Mouse (Mus musculus): ENCODE data around the gene Anpep.

Anpep gene

DNA sequence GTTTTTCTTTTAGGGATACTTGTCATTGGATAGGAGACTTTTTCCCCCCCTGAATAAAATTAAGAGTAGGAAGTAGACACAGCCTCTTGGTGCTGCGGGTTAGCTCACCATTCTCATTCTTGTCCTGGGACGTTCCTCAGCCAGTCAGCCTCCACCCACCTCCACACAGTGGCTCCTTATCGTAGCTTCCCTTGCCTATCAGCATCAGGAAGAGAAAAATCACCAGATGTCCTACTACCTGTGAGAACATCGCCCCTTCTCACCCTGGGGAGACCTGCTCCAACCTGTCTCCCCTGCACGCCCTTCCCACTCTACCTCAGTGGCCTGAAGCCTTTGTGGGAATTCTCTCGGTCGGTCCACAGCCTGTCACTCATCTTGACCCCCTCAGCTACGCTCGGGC, at the start of gene Anpep:
Anpep (minus strand) TSS at position 249 of the 400 bp plus-strand sequence.
- in situ Hi-C loops (cut with MboI, MseI): no loop called here

DNA sequence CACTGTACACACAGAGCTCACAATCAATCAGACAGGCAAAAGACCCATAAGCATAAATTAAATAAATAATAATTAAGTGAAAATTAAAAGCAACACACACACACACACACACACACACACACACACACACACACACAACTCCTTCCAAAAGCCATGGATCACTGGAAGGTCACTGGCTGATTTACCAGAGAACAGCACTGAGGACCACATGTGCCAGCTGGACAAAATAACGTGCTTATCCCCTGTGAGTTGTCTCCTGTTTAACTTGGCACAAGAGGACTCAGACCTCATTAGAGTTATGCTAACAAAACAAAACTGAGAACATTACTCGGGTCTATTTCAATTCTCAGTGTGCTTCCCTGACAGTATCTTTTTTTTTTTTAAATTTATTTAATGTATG, 46.5 kb upstream of the Anpep start:
- in situ Hi-C loops (cut with MboI, MseI): no loop called here

DNA sequence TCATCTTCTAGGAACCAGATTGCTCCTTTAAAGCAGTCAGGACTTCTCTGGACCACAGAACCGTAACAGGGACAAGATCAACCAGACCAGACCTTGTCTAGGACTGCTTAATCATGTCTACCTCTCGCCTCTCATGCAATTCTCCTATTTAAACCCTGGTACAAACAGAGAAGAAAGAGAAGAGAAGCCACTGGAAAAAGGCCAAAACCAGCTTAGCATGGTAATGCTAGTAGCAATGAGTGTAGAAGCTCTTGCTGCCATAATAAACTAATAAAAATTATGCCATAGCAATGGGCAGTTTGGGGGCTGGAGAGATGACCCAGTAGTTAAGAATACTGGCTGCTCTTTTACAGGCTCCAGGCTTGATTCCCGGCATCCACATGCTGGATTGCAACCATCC, 46.1 kb upstream of the Anpep start:
- in situ Hi-C loops (cut with MboI, MseI): no loop called here

DNA sequence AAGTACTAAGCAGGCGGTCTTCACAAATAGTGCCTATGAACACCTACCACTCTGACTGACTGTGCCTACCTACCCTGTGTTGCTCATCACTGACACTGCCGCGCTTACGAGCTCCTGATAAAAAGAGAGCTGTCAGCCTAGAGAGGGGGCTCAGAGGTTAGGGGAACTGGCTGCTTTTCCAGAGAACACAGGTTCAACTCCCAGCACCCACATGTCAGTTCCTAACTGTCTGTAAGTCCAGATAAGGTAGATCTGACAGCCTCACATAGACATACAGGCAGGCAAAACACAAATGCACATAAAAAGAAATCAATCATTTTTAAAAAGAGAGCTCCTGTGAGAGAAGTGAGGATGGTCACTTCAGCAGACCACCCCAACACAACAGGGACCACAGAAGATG, 44.3 kb upstream of the Anpep start:
- in situ Hi-C loops (cut with MboI, MseI): no loop called here

DNA sequence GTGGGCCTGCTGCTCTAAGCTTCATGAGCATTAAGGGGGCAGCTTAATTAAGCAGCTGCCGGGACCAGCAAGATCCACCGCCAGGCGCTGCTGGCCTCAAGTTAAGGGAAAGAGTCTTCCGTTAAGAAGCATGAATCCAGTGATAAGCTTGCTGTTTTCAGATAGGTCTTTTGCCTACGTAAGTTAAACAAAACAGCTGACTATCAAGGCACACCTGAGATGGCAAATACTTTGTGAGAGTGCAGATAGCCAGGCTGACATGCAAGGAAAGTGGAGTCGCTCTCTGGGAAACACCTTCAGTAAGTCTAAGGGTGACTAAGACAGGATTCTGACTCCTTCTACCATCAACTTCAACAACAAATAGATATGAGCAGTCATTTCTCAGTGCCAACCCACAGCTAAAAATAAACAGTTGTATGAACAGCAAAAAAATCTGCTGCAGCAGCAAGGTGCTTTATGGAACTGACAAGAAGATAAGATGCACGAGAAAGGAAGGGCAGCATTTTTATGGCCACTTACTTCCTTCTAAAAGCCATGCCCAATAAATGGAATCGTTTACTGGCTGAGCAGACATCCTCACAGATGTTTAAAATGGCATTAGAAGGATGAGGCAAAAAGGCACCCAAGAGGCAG, 42.4 kb upstream of the Anpep start:
- in situ Hi-C loops (cut with MboI, MseI): no loop called here

DNA sequence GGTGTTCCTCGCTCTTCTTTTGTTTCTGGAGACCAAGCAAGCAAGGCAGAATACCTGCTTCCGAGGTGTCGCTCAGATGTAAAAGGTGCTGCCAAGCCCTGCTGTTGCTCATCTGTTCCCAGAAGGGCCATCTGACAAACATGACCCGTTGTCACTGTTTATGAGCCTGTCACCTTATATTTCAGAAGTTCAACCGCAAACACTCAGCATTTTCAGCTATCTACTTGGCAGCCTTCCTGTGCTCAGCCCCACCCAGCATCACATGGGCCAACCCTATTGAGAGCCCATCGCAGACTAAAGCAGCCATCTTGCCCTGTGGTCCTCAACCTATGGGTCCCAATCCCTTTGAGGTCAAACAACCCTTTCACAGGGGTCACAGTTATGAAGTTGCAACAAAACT, 39.9 kb upstream of the Anpep start:
- in situ Hi-C loops (cut with MboI, MseI): no loop called here

DNA sequence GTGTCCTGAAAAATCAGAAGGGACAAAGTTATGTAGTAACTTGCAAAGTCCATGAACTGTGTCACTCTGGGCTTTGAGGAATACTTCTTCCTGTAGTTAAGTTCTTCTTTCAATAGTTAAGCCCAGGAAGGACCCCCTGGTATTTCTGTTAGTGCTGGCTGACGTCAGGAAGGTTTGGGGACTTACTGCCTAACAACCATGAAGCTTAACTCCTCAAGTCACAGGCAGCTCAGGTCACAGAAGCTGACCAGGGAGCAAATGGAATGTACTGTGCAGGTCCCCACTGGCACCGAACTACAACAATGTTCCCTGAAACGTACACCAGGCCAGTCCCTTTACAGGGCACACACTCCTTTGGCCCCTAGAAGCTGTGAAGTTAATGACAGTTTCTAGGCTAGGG, 34.4 kb upstream of the Anpep start:
- in situ Hi-C loops (cut with MboI, MseI): no loop called here

DNA sequence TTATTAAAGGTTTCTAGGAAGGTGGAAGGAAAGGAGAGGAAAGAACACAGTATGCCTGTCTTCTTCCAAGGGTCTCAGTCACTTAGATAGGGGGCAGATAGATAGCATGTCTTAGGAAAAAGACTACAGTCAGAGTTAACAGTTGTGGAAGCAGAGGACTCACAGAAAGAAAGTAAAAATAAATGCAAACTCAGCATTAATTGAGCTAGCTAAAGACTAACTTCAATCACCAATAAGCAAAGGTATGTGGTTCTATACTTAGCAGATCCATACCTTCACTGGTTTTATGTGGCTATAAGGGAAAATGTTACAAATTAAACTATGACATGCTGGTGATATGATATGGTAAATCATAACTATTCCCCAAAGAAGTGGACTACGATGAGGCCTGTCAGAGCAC, 33.9 kb upstream of the Anpep start:
- in situ Hi-C loops (cut with MboI, MseI): no loop called here

DNA sequence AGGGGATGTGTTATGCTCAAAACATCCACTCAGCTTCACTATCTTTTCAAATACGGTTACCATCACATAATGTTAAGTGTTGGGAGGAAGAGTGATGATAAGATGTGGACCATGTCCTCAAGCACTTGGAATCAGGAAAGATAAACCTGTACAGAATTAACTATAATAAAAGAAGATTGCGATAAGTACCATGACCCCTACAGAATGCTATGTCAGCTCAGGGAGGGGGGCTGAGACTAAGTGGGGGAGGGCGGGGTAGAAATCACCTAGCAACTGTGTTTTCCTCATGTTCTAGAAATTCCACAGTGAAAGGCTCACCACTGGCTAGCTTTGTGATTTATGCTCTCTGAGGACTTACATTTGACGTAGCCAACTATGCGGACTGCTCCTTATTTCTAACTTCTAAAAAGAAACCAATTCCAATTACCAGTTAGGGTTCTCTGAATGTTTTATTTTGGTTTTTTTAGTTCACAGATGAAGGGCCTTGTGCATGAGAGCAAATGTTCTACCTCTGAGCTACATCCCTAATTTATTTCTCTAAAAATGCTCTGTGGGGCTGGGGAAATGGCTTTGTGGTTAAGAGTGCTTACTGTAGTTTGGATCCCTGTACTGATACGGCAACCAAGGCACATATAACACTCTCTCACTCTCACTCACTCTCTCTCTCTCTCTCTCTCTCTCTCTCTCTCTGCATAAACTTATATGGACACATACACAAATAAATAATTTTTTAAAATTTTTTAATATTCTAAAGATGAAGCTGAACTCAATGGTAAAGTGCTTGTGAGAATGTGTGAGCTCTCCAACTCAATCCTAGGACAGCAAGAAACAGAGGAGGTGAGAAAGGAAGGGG, 31.9 kb upstream of the Anpep start:
- in situ Hi-C loops (cut with MboI, MseI): no loop called here

DNA sequence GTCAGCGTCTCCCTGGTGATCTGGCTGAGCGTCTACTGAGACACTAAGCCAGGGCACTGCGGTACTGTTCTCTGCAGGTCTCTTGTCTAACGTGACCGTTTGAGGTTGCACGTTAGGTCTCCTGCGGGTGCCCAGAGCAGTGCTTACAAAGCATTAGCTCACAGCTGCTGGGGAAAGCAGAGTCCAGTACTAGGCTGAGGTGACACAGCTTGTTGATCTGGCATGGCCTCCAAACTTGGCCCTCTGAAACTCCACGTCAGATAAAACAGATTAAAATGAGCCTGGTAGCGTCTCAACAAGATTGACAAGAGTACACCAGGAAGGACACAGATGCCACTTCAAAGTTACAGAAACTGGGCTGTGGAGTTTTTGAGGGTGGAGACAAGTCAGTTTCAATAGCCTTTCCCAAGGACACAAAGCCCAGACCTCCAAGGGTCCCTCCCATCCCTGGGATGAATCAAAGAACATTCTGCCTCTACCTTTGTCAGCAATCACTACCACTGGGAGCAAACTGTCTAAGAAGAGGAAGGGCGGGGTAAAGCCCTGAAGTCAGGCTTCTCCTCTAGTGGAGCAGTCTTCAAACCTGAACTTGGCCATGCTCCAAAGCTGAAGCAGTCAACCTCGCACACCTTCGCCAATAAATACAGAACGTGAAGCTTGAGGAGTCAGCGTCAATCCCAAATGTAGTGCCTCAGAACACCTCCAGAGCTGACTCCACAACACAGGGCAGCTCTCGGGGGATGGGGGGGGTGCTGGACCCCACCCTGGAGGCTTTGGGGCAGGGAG, 29.8 kb upstream of the Anpep start:
- in situ Hi-C loops (cut with MboI, MseI): no loop called here

DNA sequence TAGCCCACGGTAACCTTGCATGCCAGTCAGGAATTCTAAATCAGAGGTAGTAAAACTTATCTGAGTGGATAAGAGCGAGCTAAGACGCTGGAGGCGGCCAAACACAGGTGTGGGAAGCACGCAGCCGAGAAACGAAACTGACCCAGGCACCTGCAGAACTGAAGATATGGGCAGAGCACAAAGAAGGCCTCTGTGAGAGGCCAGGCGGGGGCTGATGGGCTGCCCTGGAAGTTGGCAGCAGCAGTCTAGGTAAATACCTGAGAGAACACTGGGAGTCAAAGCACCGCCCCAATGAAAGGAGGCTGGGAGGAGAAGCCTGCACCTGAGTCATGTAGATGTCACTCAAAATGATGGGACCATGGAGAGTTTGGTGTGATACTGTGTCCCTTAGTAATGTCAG, 27.7 kb upstream of the Anpep start:
- in situ Hi-C loops (cut with MboI, MseI): no loop called here

DNA sequence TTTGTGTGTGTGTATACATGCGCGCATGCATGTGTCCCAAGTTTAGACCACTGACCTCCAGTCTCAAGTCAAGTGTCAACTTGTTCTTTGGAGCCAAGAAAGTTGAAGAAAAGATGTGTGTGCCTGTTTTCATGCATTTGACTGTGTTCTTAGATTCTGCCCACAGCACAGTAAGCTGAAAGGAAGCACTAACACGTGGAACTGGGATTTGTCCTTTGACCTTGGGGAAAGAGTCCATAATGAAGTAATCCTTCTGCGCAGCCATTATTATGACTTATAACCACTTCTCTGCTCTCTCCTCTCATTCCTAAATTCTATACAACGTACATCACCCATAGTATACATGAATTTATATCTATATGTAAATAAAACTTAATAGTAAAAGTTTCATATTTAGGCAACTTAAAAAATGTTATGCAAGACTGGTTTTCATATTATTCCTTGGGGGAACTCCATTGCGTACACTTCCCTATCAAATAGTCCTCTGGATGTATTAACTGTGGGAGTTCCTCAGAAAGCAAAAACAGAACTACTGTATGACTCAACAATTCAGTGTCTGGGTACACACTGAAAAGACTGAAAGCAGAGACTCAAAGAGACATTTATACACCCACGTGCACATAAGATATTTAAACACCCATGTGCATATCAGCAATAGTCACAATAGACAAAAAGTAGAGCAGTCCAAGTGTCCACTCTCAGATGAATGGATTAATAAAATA, 22.9 kb upstream of the Anpep start:
- in situ Hi-C loops (cut with MboI, MseI): no loop called here

DNA sequence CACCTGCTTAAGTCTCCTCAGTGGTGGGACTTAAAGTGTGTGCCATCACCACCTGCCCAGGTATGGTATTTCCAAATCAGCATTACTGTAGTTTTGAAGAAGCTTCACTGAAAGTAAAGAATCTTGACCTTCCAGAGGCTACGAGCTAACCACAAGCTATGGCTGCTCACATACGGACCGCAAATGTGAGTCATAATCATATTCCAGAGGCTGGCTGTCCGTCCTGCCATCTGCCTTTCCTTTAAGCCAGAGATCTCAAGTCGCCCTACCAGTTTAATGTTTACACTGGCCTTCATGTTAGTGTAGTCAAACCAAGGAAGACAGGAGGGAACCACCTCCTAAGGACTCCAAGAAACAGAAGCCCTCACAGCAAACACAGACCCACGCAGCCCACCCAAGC, 21.0 kb upstream of the Anpep start:
- in situ Hi-C loops (cut with MboI, MseI): no loop called here

DNA sequence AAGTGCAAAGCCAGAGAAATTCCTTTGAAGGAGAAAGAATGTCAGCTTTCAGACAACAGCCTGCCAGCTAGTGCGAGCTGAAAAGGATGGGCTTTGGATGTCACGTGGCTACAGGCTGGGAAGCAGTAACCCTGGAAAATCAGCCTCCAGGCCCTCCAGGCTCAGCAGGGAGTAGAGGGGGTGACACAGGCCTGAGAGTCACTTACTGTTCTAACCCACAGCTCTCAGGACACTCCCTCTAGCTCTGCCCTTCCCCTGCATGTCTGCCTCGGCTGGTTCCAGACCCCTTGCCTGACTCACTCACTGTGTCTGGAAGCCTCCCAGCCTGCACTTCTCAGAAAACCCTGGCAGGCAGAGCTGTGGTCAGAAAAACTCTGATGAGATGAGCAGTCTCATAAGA, 20.1 kb upstream of the Anpep start:
- in situ Hi-C loops (cut with MboI, MseI): no loop called here

DNA sequence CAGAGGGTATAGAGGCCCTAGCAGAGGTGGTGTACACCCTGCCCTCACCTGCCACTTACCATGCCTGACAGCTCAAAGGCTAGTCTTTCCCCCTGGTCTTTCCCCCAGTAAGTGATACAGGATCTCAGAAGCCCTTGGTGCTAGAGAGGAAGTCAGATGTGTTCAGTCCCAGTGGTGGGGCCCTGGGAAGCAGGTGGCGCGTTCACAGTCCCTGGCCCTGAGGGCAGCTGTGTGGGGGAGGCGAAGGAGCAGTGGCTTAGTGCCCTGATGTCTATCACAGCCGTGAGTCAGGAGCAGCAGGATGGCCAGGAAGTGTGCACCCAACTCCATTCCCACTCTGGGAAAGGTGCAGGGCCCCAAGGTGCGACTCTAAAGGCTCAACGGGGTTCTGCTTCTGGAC, 19.2 kb upstream of the Anpep start:
- in situ Hi-C loops (cut with MboI, MseI): no loop called here

DNA sequence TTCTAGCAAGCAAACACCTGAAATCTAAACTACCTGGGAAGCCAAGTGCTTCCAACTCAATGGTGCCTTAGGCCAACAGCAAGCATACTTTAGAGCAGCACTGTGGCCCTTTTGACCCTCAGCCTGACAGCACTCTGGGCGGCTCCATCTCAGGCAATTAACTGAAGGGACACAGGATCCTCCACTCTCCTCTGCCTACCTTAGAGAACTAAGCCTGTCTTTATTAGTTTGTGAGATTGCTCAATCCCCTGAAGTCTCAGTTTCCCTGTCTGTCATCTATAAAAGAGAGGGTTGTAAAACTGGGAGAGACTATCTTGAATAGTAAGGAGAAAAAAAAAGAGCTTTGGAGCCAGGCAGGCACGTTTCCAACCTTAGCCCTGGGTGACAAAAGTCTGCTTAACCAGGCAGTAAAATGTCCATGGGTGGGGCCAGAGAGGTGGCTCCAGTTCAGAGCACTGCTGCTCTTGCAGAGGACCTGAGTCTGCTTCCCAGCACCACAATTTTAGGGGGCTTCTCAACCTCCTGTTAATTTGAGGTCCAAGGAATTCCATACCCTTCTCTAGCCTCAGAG, 17.7 kb upstream of the Anpep start:
- in situ Hi-C loops (cut with MboI, MseI): no loop called here

DNA sequence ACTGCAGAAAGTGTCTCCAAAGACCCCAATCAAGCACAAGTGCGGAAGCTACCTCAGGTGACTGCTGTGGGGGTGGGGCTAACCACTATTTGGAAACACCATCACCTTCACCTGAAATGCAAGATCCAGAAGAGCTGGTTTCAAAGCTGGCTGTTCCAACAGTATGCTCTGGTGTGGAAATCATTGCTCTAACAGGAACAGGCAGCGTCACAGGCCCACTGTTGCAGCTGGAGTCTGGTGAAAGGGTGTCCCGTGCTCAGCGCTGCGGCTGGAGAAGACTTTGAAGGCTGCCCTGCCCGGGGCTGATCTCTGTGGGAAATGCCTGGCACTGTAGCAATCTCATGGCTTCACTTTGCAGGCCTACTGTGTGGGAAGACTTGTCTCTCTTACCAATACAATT, 12.5 kb upstream of the Anpep start:
- in situ Hi-C loops (cut with MboI, MseI): no loop called here

DNA sequence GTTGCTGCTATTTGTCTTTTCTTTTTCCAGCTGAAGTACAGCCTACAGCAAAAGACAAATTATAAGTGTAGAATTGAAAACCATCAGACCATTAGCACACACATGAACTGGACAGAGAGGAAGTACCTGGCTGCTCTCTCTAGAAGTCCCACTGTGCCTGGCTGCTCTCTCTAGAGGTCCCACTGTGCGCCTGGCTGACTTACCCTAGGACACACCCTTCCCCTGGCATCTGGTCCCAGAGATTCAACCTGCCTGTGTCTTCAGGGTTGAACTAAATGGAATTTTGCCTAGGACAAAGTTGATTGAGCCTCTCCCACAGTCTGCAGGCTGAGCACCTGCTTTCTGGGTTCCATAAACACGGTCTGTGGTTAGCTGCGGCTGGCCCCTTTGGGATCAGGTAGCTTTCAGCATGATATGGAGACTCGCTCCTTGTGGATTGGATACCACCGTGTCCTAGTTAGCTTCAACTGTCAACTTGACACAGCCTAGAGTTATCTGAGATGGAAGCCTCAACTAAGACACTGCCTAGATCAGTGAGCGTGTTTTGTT, 11.0 kb upstream of the Anpep start:
- in situ Hi-C loops (cut with MboI, MseI): no loop called here

DNA sequence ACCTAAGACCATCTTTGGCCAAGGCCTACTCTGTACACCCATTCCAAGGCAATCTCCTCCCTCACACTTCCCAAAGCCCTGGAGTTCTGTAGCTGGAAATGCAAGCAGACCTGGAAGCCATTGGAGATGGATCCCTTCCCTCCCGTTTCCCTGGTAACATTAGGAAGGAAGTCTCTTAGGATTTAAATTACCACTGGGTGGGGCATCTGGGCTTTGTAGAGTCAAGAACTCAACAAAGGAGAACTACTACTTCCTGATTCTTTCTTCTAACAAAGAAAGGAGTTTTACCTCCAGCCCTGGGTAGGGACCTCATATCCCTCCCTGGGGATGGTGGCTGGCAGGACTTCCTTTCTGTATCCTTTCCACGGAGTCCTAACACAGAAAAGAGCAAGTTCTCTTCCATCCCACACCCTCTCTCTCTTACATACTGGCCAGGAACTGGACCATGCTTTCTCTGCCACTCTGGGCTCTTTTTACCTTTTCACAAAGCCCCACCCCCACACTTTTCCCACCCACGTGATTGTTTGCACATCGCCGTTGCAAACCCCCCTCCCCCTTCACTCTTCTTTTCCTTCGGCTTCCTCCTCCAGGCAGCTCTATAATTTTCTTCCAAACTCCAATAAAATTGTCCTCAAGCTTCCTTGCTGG, 8.3 kb upstream of the Anpep start:
- in situ Hi-C loops (cut with MboI, MseI): no loop called here

DNA sequence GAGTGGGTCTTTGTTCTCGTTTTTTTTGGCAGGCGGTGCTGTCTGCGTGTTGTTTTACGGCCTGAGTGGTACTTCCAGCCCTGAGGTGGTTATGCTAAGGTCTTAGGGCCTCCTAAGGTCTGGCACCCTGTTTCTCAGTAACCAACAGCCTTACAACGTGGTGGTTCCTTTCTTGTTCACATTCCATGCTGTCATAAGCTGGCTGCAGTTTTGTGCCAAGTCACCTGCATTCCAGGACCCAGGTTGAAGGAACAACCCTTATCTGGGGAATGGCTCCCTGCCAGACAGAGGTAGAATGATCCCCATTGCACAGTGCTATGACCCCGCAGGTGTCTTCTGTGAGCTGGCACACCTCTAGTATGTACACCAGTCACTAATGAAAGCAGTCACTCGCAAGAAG, 7.6 kb upstream of the Anpep start:
- in situ Hi-C loops (cut with MboI, MseI): no loop called here

DNA sequence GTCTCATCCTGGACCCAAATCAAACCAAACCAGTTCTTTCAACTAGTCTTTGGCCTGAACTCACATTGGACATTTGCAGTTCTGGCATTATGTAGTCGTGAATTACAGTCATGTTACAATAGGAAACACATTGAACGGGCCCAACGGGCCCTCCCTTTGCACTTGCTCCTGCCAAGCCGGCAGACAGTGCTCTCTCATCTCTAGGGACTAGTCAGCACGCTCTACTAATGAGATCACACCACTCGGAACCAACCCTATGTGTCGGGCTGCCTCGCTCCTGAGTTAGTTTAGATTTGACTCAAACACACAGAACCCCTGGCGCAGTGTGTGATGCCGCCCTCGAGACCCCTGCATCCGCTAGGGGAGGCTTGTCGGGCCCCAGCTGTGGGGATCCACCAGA, 7.0 kb upstream of the Anpep start:
- in situ Hi-C loops (cut with MboI, MseI): no loop called here

Data from regulatory T cell (primary cell).